8 mouse cellular contexts compared by ENCODE assay signal in genomic region chr5:16237972-16238371, GRCm38 (mm10).
DNase-seq lines count a peak whose midpoint lies in the region; ATAC-seq lines count a peak whose summit lies in the region.

No protein-coding gene starts in this region.

- peaks cover 29% of the 10 kb centered on the region for H3K4me1 ChIP-seq in neural tube, embryonic 13.5 days (replicated peaks)

- H3K4me2 ChIP-seq in neural tube, embryonic 13.5 days: no peak overlapping the region

- H3K9me3 ChIP-seq in neural tube, embryonic 13.5 days: no peaks in the 10 kb centered on the region

- 30% methylated on average over 5 of the region's 5 CpGs for WGBS in neural tube, embryonic 13.5 days

- H3K9ac ChIP-seq in neural tube, embryonic 13.5 days: no peak overlapping the region

- peak; percentile 76 for ATAC-seq in neural tube, embryonic 13.5 days (ENCODE audit: low read depth)
- no peak for ATAC-seq in megakaryocyte progenitor cell, adult 5-6 weeks (replicated peaks; ENCODE audit: poor library complexity)

- no peak overlapping the region for H3K4me3 ChIP-seq in neural tube, embryonic 13.5 days

- peak; percentile 32 for DNase-seq in right cerebral cortex, postnatal 4 days
- no peak for DNase-seq in right cerebral cortex, adult 18-20 months
- peak; percentile 29 to 56 for DNase-seq in gastrocnemius, postnatal 36 days
- peak; percentile 66 for DNase-seq in kidney, postnatal 14 days
- no peak for DNase-seq in left cerebral cortex, adult 8-10 months (ENCODE audit: low spot score in 2 of 2)
- no peak for DNase-seq in frontal cortex, postnatal 10 days (ENCODE audit: low spot score in 2 of 2)

- H3K27me3 ChIP-seq in neural tube, embryonic 13.5 days: no peaks in the 10 kb centered on the region

- no peaks in the 10 kb centered on the region for H3K36me3 ChIP-seq in neural tube, embryonic 13.5 days

- 0 out of 2 replicates have a peak overlapping the region, but pooled peaks have one; percentile 35 for H3K27ac ChIP-seq in neural tube, embryonic 13.5 days (replicated peaks)

- intact Hi-C loops in gastrocnemius, postnatal 36 days (cut with DNase I): no loop called here

Comparison
In these comparisons a context has a peak if more than half of its experiments do, and no peak if none do; other contexts are left out.
1. DNase-seq: peak in right cerebral cortex, postnatal 4 days (single experiment), gastrocnemius, postnatal 36 days (2 of 2) and kidney, postnatal 14 days (single experiment); none in right cerebral cortex, adult 18-20 months (single experiment), left cerebral cortex, adult 8-10 months (0 of 2) and frontal cortex, postnatal 10 days (0 of 2).